Mouse (Mus musculus) hindbrain, embryonic 13.5 days (tissue): ENCODE measurements at regions not wholly inside any gene's neighbourhood (a gene's known extent, or its start where the extent isn't known, plus 50 kb on each side); places are given as distances from the start of the nearest gene placed in this dataset.

Source experiments
- ATAC-seq: fragments of 200-750 bp; cut with Nextera tagmentation; 2 replicates; pipeline ENCODE4 v1.8.0; 2017; ENCODE audit warnings: moderate TSS enrichment; ENCODE audit not compliant: low FRiP score
- H3K27ac ChIP-seq: fragments of 300-500 bp; sonication (generic); 2 replicates; pipeline ENCODE4 v1.5.1; 2015; ENCODE audit warnings: inconsistent platforms, mild to moderate bottlenecking, moderate library complexity
- H3K27me3 ChIP-seq: fragments of 300-500 bp; sonication (generic); 2 replicates; pipeline ENCODE4 v1.6.1; 2015; ENCODE audit warnings: mild to moderate bottlenecking, inconsistent platforms
- H3K36me3 ChIP-seq: fragments of 300-500 bp; sonication (generic); 2 replicates; pipeline ENCODE4 v1.6.1; 2015; ENCODE audit warnings: mild to moderate bottlenecking, inconsistent platforms
- H3K4me1 ChIP-seq: fragments of 300-500 bp; sonication (generic); replicated peaks from 2 replicates; pipeline ENCODE4 v1.6.1; 2015; ENCODE audit warnings: inconsistent platforms
- H3K4me2 ChIP-seq: fragments of 300-500 bp; sonication (generic); 2 replicates; pipeline ENCODE4 v1.6.1; 2015; ENCODE audit warnings: inconsistent platforms, mild to moderate bottlenecking, moderate library complexity
- H3K4me3 ChIP-seq: fragments of 300-500 bp; sonication (generic); 2 replicates; pipeline ENCODE4 v1.5.1; 2015; ENCODE audit warnings: mild to moderate bottlenecking, inconsistent platforms
- H3K9ac ChIP-seq: fragments of 300-500 bp; sonication (generic); 2 replicates; pipeline ENCODE4 v1.6.1; 2015; ENCODE audit warnings: mild to moderate bottlenecking, inconsistent platforms
- H3K9me3 ChIP-seq: fragments of 300-500 bp; sonication (generic); 2 replicates; pipeline ENCODE4 v1.6.1; 2016; ENCODE audit warnings: inconsistent platforms
- WGBS: fragments of 180-500 bp; shearing (Covaris S2); methylation state at CpG from one replicate; pipeline ENCODE4 v1.1.7; 2015; 5-methylcytosine and 5-hydroxymethylcytosine counted together

DNA sequence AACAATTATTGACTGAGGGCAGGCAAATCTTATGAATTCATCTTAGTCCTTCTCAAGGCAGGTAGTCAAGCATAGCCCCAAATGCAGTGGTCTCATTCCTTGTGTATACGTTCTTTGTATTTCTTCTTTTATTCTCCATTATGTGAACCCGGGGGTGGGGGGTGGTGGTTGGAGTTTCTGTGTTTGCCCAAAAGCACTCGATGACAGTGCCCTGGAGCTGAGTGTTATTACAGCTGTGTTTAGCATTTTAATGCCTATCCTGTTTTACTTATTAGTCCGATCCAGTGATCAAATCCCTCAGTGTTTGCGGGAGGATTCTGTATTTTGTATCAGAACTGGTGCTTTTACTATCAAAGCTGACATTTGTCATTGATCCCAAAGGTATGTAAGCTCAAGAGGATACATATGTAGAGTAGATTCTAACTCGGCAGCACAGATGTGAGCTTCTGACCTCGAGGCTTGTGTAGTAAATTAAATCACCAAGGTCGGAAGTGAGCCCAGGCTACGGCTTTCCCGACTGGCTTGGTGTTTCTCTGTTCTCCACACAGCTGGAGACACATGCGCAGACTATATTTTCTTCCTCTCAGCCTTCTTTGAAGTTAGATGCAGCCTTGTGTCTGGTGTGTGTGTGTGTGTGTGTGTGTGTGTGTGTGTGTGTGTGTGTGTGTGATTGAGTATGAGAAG lies 203.0 kb downstream of the Csl start:
- no peak overlapping the region for H3K4me2 ChIP-seq
- 60% methylated on average over 11 of the region's 11 CpGs for WGBS
- peaks cover 12% of the 10 kb centered on the region for H3K4me1 ChIP-seq
- H3K4me3 ChIP-seq, result no peak overlapping the region
- H3K9ac ChIP-seq, result no peak overlapping the region
- H3K9me3 ChIP-seq, result no peaks in the 10 kb centered on the region
- peak overlapping the region; percentile 44; the same call in 1 of the 2 replicates for H3K27ac ChIP-seq
- no peaks in the 10 kb centered on the region for H3K27me3 ChIP-seq
- H3K36me3 ChIP-seq, result no peaks in the 10 kb centered on the region
- ATAC-seq, result 0 out of 2 replicates have a peak, but pooled peaks have one; percentile 43

GRCm38 (mm10) chr10:99558656-99559055 lies 200.8 kb downstream of the Csl start:
- no peaks in the 10 kb centered on the region for H3K36me3 ChIP-seq
- H3K27ac ChIP-seq, result no peak overlapping the region
- 82% methylated on average over 5 of the region's 5 CpGs for WGBS
- H3K4me2 ChIP-seq, result no peak overlapping the region
- no peaks in the 10 kb centered on the region for H3K9me3 ChIP-seq
- ATAC-seq, result no peak
- peaks cover 12% of the 10 kb centered on the region for H3K4me1 ChIP-seq
- no peak overlapping the region for H3K9ac ChIP-seq
- no peaks in the 10 kb centered on the region for H3K27me3 ChIP-seq
- no peak overlapping the region for H3K4me3 ChIP-seq

DNA sequence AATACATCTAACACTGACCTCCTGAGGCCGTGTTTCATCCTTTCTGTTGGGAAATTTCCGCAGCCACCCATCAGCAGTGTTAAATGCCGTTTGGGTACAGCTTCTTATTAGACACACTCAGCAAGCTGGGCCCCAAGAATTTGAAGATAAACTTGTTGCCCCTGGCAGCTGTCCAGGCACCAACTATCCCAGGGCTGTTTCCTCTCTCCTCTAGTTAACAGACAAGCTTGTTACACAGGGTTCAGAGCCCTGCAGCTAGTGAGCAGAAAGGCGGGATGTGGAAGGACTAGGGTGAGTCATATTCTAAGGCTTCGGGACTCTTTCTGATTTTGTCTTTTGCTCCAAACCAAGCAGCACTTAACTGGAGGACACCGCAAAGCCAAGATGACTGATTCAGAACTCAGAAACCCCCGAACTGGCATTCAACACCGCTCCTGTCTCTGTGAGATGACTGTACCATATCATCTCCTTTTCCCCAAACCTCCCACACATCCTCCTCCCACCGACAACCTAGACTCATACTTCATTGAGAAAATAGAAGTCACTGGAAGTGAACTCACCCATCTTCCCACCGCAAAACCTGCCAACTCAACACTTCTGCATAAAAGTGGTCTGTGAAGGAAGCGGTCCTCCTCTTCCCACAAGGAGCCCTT lies 198.2 kb downstream of the Csl start:
- H3K4me1 ChIP-seq, result peaks cover 7% of the 10 kb centered on the region
- 91% methylated on average over 11 of the region's 11 CpGs for WGBS
- H3K9me3 ChIP-seq, result no peaks in the 10 kb centered on the region
- no peaks in the 10 kb centered on the region for H3K27me3 ChIP-seq
- no peaks in the 10 kb centered on the region for H3K36me3 ChIP-seq
- H3K9ac ChIP-seq, result no peak overlapping the region
- H3K4me2 ChIP-seq, result no peak overlapping the region
- H3K4me3 ChIP-seq, result no peak overlapping the region
- H3K27ac ChIP-seq, result no peak overlapping the region
- ATAC-seq, result no peak

DNA sequence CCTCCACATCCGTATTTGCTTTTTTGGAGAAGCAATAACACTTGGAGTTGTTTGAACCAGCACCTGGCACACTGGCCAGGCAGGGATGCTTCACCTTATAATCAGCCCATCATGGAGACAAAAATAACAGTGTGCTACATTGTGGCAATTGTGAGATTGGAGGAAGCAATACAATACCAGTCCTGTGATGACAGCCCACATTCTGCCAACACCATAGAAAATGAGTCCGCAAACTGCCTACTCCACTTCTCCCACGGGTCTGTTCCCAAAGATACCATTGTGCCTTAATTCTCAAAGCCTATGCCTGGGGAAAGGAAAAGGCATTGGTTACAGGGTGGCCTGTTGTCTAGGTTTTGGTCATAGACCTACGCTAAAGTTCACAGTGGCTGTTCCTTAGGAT lies 194.9 kb downstream of the Csl start:
- ATAC-seq, result no peak
- Histone ChIP-seq H3K4me3 (no peak overlapping the region), H3K36me3 (no peaks in the 10 kb centered on the region), H3K27ac (no peak overlapping the region), H3K4me2 (no peak overlapping the region), H3K27me3 (no peaks in the 10 kb centered on the region), H3K4me1 (no peaks in the 10 kb centered on the region), H3K9ac (no peak overlapping the region), H3K9me3 (no peaks in the 10 kb centered on the region)
- WGBS, result 82% methylated on average over 4 of the region's 4 CpGs

DNA sequence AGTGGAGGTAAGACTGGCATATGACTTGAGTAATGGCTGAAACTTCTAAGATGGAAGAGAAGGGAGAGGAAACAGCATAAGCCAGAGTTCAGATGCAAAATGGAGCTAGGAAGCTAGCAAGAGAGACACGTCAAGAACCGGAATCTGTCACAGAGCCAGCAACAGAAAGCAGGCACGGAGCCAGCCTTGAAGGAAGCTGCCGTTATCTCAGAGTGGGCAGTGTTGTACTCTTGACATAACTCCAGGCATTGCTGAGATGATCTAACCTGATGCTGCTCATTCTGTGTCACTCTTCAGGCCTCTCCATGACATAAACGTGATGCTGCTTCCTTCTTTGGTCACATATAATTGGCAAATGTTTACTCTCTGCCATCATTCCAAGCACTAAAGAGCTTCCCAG lies 191.0 kb downstream of the Csl start:
- WGBS, result 86% methylated on average over 5 of the region's 5 CpGs
- H3K4me3 ChIP-seq, result no peak overlapping the region

GRCm38 (mm10) chr10:99570190-99570589 lies 189.3 kb downstream of the Csl start:
- ATAC-seq, result no peak
- Histone ChIP-seq H3K4me1 (peaks cover 3% of the 10 kb centered on the region; the same call in 1 of the 2 replicates), H3K9ac (no peak overlapping the region), H3K27ac (no peak overlapping the region), H3K4me2 (no peak overlapping the region), H3K27me3 (no peaks in the 10 kb centered on the region), H3K4me3 (no peak overlapping the region), H3K9me3 (no peaks in the 10 kb centered on the region), H3K36me3 (no peaks in the 10 kb centered on the region)
- WGBS, result 41% methylated on average over 2 of the region's 2 CpGs

More for the DNA sequence above, 191.0 kb downstream of the Csl start:
- no peaks in the 10 kb centered on the region for H3K9me3 ChIP-seq
- H3K4me2 ChIP-seq, result no peak overlapping the region
- H3K36me3 ChIP-seq, result no peaks in the 10 kb centered on the region
- no peaks in the 10 kb centered on the region for H3K4me1 ChIP-seq
- H3K9ac ChIP-seq, result no peak overlapping the region
- no peaks in the 10 kb centered on the region for H3K27me3 ChIP-seq
- H3K27ac ChIP-seq, result no peak overlapping the region
- no peak for ATAC-seq

GRCm38 (mm10) chr10:99573997-99574396 lies 185.5 kb downstream of the Csl start:
- no peak overlapping the region for H3K4me2 ChIP-seq
- 72% methylated on average over 14 of the region's 14 CpGs for WGBS
- ATAC-seq, result no peak

GRCm38 (mm10) chr10:99575294-99575693 lies 184.2 kb downstream of the Csl start:
- Histone ChIP-seq H3K27ac (peak overlapping the region; percentile 48; the same call in 1 of the 2 replicates), H3K4me2 (no peak overlapping the region), H3K9me3 (no peaks in the 10 kb centered on the region), H3K4me3 (no peak overlapping the region), H3K4me1 (peaks cover 9% of the 10 kb centered on the region), H3K27me3 (0 out of 2 replicates have a peak, but pooled peaks cover 2% of the 10 kb centered on the region), H3K36me3 (no peaks in the 10 kb centered on the region), H3K9ac (no peak overlapping the region)
- peak; percentile 54; the same call in 1 of the 2 replicates for ATAC-seq
- 55% methylated on average over 7 of the region's 7 CpGs for WGBS

More at GRCm38 (mm10) chr10:99573997-99574396, 185.5 kb downstream of the Csl start:
- Histone ChIP-seq H3K36me3 (no peaks in the 10 kb centered on the region), H3K9me3 (no peaks in the 10 kb centered on the region), H3K9ac (no peak overlapping the region), H3K27me3 (0 out of 2 replicates have a peak, but pooled peaks cover 2% of the 10 kb centered on the region), H3K4me1 (peaks cover 9% of the 10 kb centered on the region), H3K27ac (no peak overlapping the region), H3K4me3 (no peak overlapping the region)

DNA sequence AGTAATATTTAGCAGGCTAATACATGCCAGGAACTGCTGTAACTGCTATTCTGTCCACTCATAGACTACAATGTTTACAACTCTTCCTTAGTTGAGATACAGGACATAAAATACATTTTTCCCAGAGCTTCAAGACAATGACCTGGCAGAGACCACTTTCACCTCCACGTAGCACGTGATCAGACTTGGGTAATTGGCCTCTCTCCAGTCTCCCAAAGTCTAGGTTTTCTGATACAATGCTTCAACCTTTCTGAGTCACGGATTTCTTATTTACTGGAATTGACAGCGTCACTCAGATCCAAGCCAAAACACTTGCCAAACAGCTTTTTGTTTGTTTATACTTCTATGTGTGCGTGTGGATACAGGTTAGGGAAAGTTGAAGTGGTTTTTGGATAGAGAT lies 183.2 kb downstream of the Csl start:
- Histone ChIP-seq H3K27me3 (0 out of 2 replicates have a peak, but pooled peaks cover 2% of the 10 kb centered on the region), H3K4me3 (no peak overlapping the region), H3K9ac (no peak overlapping the region), H3K9me3 (no peaks in the 10 kb centered on the region), H3K27ac (no peak overlapping the region), H3K4me1 (peaks cover 9% of the 10 kb centered on the region), H3K4me2 (no peak overlapping the region), H3K36me3 (no peaks in the 10 kb centered on the region)
- WGBS, result 84% methylated on average over 5 of the region's 5 CpGs
- ATAC-seq, result no peak

GRCm38 (mm10) chr10:99577041-99577681 lies 182.3 kb downstream of the Csl start:
- no peak overlapping the region for H3K9ac ChIP-seq
- H3K27me3 ChIP-seq, result 0 out of 2 replicates have a peak, but pooled peaks cover 2% of the 10 kb centered on the region
- no peaks in the 10 kb centered on the region for H3K9me3 ChIP-seq
- ATAC-seq, result no peak; the same call in 1 of the 2 replicates
- WGBS, result 31% methylated on average over 12 of the region's 12 CpGs
- H3K36me3 ChIP-seq, result no peaks in the 10 kb centered on the region
- H3K4me3 ChIP-seq, result no peak overlapping the region
- no peak overlapping the region for H3K27ac ChIP-seq
- peaks cover 9% of the 10 kb centered on the region for H3K4me1 ChIP-seq
- H3K4me2 ChIP-seq, result no peak overlapping the region

DNA sequence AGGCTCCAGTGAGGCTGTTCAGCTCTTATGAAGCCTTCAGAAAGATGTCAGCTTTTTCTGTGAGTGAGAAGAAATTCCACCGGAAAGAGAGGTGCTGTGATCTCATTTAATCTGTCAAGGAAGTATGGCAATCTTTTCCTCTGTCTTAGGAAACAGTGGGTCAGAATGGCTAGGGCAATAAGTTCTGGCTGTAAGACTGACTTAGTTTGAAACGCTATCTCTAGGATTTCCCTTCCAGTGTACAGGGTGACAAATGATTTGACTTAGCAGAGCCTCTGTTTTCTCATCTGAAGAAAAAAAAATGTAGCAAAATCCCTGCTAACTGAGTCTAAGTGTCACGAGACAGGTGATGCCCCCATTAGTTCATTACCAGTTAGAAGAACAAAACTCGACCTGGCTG lies 181.1 kb downstream of the Csl start:
- Histone ChIP-seq H3K4me2 (no peak overlapping the region), H3K4me1 (peaks cover 9% of the 10 kb centered on the region), H3K9me3 (no peaks in the 10 kb centered on the region), H3K9ac (0 out of 2 replicates have a peak overlapping the region, but pooled peaks have one; percentile 19), H3K27ac (no peak overlapping the region), H3K36me3 (no peaks in the 10 kb centered on the region), H3K27me3 (0 out of 2 replicates have a peak, but pooled peaks cover 2% of the 10 kb centered on the region), H3K4me3 (no peak overlapping the region)
- WGBS, result 70% methylated on average over 4 of the region's 4 CpGs
- ATAC-seq, result no peak

DNA sequence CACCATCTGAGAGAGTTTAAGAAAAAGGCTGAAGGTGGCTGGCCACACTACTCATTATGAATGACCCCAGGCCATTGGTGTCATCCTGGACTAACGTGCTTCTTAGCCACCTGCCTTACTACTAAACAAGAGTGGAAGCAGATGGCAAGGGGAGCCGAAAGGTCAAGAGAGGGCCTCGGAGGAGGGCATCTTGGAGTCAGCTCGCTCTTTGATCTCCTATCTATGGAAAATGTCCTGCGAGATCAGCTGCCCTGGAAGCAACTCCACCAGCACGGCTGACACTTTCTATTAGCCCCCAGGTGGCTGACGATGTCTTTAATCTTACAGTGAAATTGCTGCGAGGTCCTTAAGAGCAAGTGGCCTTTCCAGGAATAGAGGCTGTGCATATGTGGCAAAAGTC lies 179.3 kb downstream of the Csl start:
- WGBS, result 46% methylated on average over 8 of the region's 8 CpGs
- H3K9ac ChIP-seq, result no peak overlapping the region

More for the DNA sequence above, 179.3 kb downstream of the Csl start:
- no peak for ATAC-seq
- no peak overlapping the region for H3K27ac ChIP-seq
- H3K27me3 ChIP-seq, result 0 out of 2 replicates have a peak, but pooled peaks cover 2% of the 10 kb centered on the region
- no peak overlapping the region for H3K4me3 ChIP-seq
- H3K9me3 ChIP-seq, result no peaks in the 10 kb centered on the region
- no peaks in the 10 kb centered on the region for H3K36me3 ChIP-seq
- peaks cover 6% of the 10 kb centered on the region for H3K4me1 ChIP-seq
- no peak overlapping the region for H3K4me2 ChIP-seq
